Mouse (Mus musculus) ovary, postnatal 36 days (tissue): ENCODE results near the gene Gpr18.

Experiments
- DNase-seq: peaks from one replicate; pipeline ENCODE4 v3.0.0; 2022; ENCODE audit warnings: low spot score, mixed read lengths

The Gpr18 gene

DNA sequence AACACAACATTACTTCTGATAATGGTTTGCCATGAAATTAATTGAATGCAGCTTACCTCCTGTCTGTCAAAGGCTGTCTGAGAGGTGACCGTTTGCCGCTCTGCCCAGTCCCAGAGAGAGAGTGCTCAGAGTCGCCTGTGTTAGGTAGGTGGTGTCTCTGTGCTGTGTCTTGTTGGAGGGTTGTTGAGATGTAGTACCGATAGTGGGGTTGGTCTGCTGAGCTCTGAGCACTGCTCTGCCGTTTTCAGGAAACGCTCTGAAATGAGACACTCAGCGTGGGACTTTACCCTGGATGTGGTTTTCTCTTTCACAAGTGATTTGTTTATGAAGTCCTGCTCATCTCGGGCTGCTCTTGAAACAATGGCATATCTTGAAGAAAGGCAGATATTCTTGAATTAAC is at the start of gene Gpr18:
Gene Gpr18, minus strand, starts transcription at position 161 of the 400 bp plus-strand sequence.
- no peak for DNase-seq

GRCm38 (mm10) chr14:121964990-121965389 is 49.4 kb upstream of the Gpr18 start, which contains the start of gene Gpr183:
Gene Gpr183 (minus strand): TSS chr14:121965195.
- no peak for DNase-seq

DNA sequence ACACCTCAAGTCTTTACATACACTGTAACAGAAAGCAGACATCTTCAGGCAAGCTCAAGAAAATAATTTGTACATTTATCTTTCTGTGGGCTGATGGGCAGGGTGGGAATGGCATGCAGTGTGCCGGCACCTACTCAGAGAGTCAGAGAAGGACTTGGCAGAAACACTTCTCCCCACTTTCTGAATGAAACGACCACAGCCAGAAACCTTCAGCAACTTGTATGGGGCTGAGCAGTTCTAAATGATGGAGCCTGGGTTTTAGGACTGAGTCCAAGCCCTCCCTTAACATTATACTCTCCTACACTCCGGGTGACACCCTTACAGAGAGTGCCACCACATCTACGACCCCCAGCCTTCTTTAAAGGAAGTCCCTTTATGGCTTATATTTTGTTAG is 48.4 kb upstream of the Gpr18 start:
- DNase-seq = no peak

DNA sequence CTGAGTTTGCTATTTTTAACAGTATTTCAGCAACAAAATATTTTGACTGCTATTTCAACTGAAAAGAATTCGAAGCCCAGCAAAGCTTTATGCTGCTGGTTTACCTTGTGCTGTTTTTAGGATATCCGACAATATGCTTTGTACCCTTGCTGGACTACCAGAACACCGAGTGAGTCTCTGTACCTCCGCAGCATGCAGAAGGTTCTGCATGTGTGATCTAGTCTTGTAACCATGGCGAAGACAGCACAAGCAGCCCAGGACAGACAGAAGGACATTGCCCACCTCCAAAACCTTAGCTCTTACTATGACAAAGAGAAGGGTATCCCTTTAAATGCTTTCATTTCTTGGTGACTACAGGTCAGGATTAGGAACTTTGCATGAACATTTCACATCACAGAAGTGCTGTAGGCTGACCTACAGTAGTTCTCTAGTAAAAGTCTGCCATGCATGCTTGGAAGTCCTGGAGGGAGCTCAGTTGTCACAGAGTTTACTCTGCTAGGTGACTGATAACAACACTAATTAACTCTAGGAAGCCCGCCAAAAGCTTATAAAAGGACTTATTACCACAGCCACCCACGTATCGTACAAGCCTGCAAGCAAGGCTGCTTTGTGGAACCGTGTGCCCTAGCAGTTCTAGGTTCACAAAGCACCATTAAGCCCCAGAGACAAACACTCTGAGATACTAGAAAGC is 47.8 kb upstream of the Gpr18 start:
- DNase-seq = no peak

DNA sequence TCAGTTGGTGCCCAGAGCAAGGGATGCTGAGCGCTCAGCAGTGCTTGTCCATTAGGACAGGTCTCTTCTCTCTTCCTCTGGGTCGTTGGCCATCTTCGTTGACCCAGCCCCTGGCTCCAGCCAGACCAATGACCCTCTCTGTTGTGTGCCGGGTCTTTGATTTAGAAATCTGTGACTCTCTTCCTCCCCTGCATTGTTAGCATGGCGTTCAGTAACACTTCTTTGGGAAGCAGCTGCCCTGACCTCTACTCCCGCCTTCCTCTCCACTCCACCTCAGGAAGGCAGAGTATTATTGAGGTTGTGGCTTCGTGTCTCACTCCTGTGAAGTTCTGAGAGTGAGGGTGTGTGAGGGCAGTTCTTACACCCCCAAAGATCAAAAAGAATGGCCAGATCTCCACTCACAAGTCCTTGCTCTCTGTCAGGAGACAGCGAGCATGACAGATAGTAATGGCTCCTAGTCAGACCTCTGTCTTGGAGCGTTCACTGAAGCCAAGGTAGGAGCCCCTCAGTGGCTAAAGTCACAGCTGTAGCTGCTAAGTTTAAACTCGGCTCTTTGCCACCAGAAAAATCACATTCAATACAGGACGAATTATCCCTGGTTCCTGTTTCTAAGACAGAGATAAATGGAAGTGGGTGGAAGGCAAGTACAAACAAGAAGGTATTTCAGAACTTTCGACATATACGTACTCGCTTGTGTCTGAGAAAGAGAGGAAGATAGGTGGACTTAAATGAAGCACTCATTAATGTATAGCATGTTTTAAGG is 46.7 kb upstream of the Gpr18 start:
- DNase-seq = no peak

DNA sequence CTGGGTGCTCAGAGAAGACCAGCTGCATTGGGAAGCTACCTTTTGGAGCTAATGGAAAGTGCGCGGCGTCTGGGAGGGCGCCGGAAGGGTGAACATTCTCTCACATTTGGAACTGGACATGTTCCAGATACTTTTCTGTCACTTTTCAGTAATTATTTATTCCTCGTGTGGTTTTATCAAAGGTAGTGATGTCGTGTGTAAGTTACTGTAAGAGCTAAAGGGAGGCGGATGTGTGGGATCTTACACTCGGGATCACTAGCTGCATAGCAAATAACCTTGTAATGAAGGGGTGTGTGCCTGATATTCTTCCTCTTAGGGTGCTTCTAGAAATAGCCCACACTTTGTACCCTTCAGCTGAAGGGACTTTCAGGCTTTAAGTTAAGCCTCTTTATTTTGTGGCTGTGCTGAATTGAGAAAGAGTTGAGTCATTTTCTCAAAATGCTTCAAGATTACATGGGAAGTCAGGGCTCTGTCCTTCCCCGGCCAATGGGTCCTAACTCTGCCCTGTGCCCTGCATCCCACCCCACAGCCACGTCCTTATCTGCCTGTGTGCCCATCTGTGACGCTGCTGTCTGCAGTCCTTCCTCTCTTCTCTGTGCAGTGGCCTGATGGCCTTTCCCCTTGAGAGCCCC is 46.0 kb upstream of the Gpr18 start:
- DNase-seq = no peak

DNA sequence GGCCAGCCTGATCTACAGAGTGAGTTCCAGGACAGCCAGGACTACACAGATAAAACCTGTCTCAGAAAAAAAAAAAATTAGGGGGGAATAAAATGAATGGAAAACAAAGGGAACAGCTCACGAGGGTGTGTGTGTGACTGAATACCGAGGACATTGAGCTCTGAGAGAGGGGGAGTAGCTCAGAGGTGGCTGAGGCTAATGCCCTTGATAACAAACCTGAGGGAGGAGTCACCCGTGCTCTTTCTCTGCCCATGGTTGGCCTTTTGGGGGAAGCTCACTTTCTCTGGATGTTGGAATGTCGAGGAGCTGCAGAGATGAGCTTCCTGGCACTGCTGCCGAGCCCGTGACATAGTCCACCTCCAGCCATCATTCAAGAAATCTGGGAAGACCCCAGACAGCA is 45.4 kb upstream of the Gpr18 start:
- DNase-seq = no peak

GRCm38 (mm10) chr14:121960531-121960930 is 45.0 kb upstream of the Gpr18 start:
- no peak for DNase-seq

DNA sequence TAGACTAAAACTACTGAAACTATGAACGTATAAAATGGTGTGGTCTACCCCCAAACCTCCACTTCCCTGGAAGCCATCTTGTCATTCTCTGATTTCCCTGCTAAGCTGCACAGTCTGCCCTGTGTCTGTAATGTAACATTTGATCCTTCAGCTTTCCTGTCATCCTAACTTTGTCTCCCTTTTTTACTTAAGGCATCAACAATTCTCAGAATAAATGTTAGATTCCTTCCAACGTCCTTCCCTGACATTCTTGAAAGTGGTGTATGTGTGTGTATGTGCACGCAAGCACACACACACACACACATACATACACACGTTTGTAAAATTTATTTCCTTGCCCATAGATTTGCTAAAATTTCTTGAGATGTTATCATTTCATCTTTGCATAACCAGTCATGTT is 44.5 kb upstream of the Gpr18 start:
- DNase-seq = no peak

- DNase-seq = no peak
Measured at GRCm38 (mm10) chr14:121959538-121959980, 44.0 kb upstream of the Gpr18 start.

GRCm38 (mm10) chr14:121958751-121959537 is 43.4 kb upstream of the Gpr18 start:
- DNase-seq = no peak

DNA sequence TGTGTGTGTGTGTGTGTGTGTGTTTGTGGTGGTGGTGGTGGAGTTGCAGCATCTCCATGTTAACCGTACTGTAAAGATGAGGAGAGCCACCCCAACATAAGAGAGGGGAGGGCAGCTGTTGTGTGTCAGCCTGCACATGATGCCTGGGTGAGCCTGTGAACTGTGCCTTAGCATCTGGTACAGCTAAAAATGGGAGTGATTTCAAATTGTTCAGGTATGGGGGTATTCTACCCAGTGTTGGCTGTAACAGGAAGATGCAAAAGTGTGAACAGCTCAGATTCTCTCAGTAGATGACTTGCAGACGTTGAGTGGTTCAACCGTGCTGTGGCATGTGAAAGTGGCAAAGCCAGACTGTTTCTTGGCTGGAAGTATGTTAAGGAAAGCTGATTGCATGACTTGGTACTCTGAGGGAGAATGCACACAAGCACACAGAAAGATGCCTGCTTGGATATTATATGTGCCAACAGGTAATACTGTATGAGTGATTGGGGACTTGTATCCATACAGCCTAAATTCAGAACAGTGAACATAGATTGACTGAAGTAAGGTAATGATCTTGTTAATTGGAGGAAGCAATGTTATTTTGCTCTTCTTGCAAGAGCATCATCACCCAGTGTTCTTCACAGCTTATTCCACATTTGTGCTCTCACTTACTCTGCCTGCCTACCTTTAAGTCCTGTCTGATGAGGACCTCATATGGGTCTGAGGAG is 42.6 kb upstream of the Gpr18 start:
- no peak for DNase-seq

DNA sequence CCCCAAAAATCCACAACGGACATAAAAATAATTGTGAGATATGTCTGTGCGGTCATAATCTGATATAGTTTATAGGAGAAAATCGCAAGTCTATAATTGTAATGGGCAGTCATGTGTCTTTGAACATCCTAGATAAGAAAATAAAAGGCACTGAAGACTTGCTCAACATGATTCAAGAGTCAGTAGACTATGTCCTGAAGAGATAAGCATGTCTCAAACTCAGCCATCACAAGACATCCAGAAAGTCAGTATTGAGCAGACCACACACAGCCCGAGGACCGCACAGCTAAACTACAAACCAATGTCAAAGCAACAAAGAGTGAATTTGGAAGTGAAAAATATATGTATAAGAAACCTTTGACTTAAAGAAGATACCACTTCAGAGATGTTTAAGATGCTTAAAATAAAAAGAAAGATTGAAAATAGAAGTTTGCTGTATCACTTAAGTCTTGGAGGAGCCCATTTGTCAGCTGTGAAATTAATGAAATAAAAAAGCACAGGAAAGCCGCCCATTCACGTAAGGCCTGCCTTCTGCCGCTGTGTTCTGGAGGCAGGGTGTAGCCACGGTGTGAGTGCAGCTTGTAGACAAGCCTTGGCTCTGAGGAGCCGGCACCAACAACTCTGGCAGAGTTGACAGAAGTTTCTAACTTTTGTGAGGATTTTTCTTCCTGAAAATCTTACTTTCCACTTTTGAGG is 41.7 kb upstream of the Gpr18 start:
- DNase-seq = no peak

DNA sequence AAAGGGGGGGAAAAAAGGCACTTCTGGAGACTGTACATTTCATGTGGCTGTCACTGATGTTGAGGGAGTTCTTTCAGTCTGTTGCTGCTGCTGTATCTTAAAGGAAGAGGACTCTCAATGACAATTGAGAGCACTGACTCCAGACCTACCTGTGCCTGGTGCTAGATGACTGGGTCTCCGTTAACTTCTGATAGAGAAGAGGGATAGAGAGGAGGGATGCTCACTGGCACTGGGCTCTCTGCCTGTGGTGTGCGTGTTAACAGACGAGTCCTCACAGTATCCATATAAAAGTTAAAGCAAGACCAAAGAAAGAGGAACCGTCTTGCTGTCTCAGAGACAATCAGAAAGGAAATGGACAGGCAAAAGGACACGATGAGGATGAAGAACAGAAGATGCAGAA is 40.7 kb upstream of the Gpr18 start:
- DNase-seq = no peak

DNA sequence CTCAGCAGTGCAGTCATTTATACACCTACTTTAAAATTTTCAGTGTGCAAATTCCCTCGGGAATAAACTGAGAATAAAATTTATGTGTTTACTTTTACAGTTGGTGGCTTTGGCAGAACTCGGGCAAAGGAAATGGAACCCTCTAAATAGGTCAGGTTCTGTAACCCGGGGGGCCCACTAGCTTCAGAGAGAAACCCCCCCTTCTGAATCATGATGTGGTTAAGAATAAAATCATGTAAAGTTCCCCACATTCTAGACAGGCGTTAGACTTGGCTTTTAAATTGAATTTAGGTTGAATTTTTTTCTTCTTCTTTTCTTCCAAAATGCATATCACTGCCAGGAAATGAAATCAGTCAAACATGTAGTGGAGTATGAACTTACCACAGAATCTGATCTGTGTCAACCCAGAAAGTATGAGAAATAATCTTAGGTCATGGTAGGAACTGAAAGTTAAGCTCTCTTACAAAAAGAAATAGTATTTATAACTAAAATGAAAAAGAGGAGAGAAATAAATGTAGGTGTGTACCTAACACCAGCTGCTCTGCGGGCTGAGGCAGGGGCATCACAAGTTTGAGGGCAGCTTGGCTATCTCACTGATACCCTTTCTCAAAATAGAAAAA is 39.7 kb upstream of the Gpr18 start:
- no peak for DNase-seq

DNA sequence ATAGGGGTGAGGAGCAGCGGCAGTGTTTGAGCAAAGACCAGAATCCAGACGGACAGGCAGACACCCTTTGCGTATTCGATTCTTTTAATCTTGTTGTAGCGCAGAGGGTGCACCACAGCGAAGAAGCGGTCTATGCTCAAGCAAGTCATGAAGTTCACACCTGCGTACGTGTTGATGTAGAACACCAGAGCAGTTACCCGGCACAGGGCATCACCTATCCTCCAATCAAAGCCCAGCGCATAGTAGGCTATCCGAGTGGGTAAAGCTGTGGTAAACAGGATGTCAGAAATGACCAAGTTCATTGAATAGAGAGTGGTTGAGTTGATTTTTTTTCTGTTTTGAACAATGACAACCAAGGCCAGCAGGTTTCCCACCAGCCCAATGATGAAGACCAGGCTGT is 39.0 kb upstream of the Gpr18 start:
- DNase-seq = no peak

- DNase-seq = no peak
Measured at GRCm38 (mm10) chr14:121954129-121954528, 38.5 kb upstream of the Gpr18 start.

DNA sequence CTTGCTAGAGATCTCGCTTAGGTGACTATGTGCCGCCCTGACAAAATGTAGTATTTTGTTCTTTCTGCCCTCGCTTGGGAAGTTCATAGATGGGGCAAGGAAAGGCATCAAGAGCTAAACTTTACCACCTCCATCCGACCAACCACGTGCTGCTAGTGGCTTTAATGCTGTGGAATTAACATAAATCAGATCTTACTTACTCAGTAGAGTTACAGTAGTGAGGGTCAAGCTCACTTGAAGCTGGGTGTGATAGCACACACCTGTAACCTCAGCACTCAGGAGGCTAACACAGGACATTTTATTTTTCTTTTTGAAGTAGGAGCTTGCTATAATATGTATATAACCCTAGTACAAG is 36.4 kb upstream of the Gpr18 start:
- DNase-seq = no peak

DNA sequence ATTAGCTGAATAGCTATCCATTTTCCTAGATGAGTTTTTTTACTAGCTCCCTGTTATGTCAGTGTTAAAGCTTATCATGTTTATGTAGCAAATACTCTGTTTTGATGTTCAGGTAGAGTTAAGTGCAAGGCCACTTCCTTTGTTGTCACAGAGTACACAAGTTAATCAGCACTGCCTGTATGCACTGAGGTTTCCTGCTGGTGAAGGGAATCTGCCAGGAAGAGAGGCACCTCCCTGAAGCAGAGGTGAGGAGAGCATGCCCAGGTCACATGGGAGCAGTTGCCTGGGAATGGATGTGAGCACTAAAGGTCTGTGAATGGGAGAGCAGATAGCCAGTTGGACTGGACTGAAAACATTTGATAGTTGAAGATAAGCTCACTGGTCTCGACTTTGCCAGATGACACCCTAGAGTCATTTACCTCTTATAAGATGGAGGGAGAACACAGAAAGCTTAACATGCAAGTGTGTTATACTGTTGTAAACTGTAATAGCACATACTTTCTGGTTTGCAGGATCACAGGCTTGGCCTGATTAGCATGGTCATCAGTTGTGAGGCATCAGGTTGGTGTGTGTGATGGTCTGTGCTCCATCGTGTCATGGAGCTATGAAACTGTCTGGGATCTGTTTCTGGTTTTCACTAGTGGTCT is 35.9 kb upstream of the Gpr18 start:
- DNase-seq = no peak

DNA sequence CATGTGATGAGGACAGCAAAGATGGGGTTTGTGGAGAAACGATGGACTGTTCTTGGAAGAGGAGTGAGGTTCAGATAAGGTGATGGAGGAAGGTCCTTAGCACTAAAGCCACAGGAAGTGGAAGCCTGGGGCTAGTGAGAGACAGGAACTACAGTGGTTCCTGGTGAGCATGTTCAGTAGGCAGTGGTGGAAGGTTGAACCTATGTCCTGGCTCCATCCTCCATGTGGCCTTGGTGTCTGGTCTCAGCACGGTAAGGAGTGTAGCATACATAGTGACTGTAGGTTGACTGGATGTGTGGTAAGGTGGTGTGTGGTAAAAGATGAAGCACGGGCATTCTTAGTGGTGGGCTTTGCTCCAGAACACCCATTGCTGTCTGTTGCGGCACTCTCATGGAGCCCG is 34.3 kb upstream of the Gpr18 start:
- DNase-seq = no peak
